Mouse (Mus musculus) brain, embryonic 14.5 days (tissue): ENCODE measurements at regions not wholly inside any gene's neighbourhood (a gene's known extent, or its start where the extent isn't known, plus 50 kb on each side); places are given as distances from the start of the nearest gene placed in this dataset.

Experiments
- CTCF ChIP-seq: fragments of 200-500 bp; IDR thresholded peaks from 2 replicates; pipeline ENCODE4 v1.5.1; 2012; ENCODE audit warnings: inconsistent platforms, mild to moderate bottlenecking, moderate library complexity, borderline replicate concordance; ENCODE audit not compliant: insufficient read depth, insufficient read length; ENCODE audit errors: extremely low read depth
- POLR2A ChIP-seq: fragments of 200-500 bp; IDR thresholded peaks from 2 replicates; pipeline ENCODE4 v1.6.1; 2012; ENCODE audit warnings: mild to moderate bottlenecking, inconsistent platforms, borderline replicate concordance; ENCODE audit not compliant: poor library complexity, insufficient read depth, insufficient read length, severe bottlenecking; ENCODE audit errors: extremely low read depth

DNA sequence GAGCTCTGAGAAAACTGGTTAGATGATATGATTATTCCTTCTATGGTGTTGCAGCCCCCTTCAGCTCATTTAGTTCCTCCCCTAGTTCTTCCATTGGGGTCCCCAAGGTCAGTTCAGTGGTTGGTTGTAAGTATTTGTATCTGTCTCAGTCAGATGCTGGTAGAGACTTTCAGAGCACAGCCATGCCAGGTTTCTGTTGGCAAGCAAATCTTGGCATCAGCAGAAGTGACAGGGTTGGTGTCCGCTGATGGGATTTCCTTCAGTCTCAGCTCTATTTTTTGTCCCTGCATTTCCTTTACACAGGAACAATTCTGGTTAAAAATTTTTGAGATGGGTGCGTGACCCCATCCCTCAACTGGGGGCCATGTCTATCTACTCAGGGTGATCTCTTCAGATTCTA is 55.3 kb upstream of the Spaca1 start:
- no peak for TF ChIP-seq POLR2A
- TF ChIP-seq CTCF: no peak
